Mouse (Mus musculus) gastrocnemius, adult 18-20 months (tissue): ENCODE results near the gene Fkbp5. TPM values are rescaled to one million over a fixed set of nuclear protein-coding genes. Genes with fewer than 3 reads are reported as not detected.
"Not testable (repeated sequence)": the region's sequence is repeated elsewhere in the genome, so short reads cannot be mapped to it uniquely, and the experiment has no call there.

Experiments used
- DNase-seq: peaks from one replicate; pipeline ENCODE4 v3.0.0; 2021; ENCODE audit warnings: low spot score
- total RNA-seq, 2 experiments: library from RNA; stranded (reverse); gene quantifications; 2 replicates each; pipeline ENCODE4 v1.2.3; 2021

Fkbp5 gene
- total RNA-seq, 2 experiments from 2014 or later = 54.0 to 92.7 TPM

GRCm38 (mm10) chr17:28380255-28380654 is 137.1 kb downstream of the Fkbp5 start:
- no peak for DNase-seq

DNA sequence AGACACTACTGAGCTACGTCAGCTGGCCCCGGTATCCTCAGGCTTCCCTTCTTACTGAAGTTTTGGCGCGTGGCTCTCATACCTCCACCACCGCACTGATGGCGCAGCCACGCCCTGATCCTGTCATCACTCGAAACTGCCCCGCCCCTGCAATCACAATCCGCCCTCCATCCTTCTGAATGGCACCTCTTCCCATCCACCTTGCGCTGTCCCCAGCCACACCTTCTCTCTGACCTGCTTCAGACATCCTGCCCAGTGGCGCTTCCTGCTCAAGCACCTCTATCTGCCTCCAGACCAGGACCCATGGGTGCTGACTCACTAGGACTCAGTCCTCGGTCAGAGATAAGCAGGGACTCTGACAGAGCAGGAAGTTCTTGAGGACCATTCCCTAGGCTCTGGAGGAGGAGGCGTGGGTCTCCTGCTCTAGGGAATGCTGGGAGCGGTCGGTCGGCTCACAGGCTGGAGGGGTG is 141.7 kb downstream of the Fkbp5 start:
- no peak for DNase-seq

DNA sequence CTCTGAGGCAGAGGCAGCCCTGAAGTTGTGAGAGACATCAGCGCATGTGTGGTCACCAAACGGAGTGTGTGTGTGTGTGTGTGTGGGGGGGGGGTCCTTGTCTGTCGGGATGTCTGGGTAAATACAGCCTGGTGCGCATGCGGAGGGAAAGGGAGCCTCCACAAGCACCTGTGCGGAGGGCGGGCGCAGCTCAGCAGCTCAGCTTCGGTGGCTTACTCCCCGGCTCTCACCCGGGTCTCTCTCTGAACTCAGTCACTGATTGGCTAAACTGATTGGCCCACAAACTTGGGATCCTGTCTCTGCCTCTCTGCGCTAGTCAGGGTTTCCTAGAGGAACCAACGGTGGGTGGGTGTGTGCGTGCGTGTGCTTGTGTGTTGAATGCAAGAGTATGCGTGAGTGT is 142.8 kb downstream of the Fkbp5 start:
- DNase-seq = no peak

DNA sequence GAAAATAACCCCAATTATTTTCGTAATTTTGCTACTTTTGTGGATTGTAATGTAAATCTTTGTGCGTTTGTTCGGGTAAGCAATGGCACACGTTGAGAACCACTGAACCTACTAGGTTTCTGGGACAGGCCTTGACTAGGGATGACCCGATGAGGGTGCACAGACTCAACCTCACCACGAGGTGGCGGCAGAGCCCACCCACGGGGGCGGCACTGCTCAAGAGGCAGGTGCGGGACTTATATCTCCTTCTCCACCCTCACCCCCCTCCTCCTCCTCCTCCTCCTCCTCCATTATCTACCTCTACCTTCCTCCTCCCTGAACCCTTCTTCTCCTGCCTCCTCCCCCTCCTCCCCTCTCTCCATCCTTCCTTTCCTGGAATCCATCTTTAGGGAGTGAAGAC is 143.5 kb downstream of the Fkbp5 start:
- peak; percentile 53 for DNase-seq

DNA sequence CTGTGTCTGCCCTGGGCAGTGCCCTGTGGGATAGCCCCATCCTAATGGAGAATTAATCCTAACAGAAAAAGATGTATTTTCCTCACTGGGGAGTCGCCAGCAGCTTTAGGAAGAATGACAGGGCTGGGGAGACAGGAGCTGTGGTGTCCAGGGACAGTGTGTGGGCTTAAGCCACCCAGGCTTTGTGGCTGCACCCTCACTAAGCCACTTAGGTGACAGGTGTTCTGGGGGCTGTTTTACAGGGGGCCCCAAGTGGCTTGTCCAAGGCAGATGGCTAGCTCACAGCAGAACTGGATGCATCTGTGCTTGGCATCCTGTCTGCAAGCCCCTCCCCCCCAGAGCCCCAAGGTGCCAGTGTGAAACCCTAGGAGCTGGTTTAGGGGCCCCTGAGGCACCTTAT is 145.4 kb downstream of the Fkbp5 start:
- no peak for DNase-seq

- no peak for DNase-seq
Measured at GRCm38 (mm10) chr17:28371286-28371685, 146.0 kb downstream of the Fkbp5 start.

GRCm38 (mm10) chr17:28369056-28369455 is 148.3 kb downstream of the Fkbp5 start:
- no peak for DNase-seq

GRCm38 (mm10) chr17:28368449-28368848 is 148.9 kb downstream of the Fkbp5 start:
- DNase-seq = peak; percentile 83

DNA sequence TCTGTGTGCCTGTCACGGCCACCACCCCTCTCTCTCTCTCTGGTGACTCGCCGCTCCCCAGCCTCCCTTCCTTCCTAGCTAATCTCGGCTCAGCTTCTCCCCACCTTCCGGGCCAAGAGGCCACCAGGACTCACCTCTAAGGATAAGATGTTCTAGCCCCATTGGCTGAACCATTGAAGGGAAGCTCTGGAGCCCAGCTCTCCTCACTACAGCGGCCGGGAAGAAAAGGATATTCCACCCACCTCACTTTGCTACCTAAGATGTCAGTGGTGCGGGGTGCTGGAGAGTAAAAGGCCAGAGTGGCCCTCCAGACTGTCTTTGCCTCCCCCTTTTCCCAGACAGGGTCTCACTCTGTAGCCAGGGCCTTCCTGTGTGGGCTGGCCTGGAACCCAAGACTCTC is 152.2 kb downstream of the Fkbp5 start, which contains the start of gene Tulp1:
Gene Tulp1 (minus strand): TSS at position 101 of the 400 bp plus-strand sequence.
- DNase-seq = no peak

DNA sequence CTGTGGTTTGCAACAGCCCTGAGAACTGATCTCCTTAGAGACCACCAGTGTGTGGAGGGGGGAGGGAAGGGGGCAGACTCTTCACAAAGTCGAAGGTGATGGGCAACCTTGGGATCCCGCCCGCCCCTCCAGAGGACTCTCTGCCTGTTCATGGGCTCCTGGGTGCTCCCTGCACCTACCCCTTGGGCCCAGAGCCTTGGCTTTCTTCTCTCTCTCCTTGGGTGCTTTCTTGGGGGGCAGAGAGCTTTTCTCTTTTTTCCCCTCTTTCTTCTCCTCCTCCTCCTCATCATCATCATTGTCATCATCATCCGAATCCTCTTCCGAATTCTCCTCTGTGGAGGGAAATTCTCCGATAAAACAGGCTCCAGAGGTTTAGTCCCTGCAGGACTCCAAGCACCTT is 153.8 kb downstream of the Fkbp5 start:
- no peak for DNase-seq

- no peak for DNase-seq
Measured at GRCm38 (mm10) chr17:28362653-28363292, 154.6 kb downstream of the Fkbp5 start.

DNA sequence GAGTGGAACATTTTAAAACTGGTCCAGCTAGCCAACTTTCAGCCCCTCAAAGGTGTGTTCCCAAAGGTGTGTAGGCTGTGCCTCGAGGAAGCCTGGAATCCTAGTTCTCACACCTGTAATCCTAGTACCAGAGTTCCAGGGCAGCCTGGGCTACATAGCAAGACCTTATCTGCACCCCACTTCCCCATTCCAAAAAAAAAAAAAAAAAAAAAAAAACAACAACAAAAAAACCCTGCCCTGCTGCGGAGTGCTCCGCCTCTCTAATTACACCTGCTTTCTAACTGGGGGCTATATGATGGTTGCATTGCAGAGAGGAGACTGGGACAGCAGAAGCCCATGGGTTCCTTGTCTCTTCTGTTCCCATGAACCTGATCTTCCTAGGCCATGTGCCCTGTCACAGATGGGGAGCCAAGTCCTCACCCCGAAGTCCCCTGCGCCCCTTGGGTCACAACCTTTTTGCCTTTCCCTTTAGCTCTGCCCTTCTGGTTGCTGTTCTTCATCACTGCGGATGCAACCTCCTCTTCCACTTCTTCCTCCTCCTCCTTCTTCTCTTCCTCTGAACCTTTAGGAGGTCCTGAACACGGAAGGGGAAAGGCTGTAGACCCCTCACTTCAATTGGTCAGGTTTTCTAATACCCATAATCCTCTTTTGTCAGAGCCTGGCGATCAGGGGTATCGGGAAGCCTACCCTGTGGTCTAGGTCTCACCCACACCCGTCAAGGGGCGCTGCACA is 155.2 kb downstream of the Fkbp5 start:
- DNase-seq = no peak

DNA sequence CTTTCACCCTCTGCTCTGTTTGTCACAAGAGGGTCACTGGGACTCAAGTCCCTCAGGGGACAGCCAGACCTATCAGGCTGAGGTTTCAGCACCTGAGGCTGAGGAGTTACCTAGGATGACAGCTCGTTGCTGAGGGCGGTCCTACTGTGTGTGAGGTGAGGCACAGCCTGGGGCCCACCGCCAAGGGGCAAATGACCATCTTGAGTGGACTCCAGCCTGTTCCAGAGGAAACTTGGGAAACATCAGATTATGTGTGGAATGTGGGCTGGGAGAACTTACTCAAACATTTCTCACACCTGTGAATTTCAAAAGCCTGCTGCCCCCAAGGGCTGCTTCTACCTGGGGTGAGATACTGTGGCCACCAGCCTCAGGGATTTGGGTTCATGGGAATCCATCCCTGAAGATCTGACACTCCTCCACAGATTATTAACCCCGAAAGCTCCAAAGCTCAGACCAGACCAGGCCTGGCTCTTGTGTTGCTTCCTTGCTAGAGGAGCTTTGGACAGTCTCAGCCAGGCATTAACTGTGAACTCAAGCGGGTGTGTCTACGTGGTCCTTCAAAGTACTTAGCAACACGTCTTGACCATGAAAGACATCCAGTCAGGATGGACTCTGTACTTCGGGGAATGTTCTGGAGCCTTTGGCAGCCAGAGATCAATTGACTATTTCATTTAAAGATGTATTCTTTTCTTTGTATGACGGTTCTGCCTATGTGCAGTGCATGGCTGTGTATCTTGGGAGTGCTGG is 156.6 kb downstream of the Fkbp5 start:
- DNase-seq = no peak

GRCm38 (mm10) chr17:28358576-28359261 is 158.6 kb downstream of the Fkbp5 start:
- DNase-seq = not testable (repeated sequence)

DNA sequence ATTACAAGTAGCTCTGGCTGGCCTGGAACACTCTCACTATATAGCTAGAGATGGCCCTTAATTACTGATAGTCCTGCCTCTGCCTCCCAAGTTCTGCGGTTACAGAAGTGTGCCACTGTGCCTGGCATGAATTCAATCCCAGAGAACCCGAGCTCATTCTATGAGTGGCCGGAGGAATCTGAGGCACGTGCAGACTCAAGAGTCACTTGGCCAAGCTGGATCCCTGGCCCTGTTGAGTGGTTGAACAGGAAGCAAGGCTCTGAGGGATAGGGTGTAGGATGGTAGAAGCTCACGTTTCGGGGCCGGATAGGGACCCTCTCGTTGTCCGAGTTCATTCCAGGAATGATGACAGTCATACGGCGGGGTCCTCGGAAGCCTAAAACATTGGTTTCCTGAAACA is 161.5 kb downstream of the Fkbp5 start:
- no peak for DNase-seq

DNA sequence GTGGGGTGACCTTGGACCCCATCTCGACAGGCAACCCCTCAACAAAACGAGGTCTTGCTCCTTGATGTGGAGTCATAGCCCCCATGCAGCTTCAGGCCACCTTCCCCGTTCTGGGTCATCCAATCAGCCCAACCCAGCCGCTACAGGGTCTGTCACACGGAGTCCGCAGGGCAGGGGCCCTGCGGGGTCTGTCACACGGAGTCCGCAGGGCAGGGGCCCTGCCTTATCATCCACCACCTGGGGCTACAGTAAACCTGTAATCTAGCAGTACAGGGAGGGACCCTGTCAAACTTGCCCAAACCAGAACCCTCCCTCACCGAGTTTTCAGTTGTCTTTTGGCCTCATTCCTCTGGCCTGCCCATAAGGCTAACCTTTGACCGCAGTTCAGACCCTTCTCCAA is 165.3 kb downstream of the Fkbp5 start:
- no peak for DNase-seq

DNA sequence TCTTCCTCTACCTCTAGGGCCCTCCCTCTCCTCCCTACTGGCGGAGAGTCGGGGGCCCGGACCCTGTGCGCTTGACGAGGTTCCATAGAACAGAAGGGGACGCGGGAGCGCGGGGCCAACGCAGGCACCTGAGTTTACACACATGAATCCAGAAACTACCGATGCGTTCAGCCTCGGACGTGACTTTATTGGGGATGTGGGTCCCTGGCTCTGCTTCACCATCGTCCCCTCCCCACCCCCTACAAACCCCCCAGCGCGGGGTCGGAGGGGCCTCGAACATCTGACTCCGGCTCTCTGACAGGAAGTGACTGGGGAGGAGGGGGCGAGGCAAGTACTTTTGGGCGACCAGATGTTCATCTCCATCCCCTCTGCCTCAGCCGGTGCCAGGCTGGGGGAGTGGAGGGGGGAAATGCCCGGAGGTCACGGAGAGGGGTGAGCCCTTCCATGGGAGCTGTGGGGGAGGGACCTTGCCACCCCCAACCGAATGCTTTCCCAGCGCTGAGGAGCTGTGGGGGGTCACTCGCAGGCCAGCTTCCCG is 165.9 kb downstream of the Fkbp5 start:
- no peak for DNase-seq

DNA sequence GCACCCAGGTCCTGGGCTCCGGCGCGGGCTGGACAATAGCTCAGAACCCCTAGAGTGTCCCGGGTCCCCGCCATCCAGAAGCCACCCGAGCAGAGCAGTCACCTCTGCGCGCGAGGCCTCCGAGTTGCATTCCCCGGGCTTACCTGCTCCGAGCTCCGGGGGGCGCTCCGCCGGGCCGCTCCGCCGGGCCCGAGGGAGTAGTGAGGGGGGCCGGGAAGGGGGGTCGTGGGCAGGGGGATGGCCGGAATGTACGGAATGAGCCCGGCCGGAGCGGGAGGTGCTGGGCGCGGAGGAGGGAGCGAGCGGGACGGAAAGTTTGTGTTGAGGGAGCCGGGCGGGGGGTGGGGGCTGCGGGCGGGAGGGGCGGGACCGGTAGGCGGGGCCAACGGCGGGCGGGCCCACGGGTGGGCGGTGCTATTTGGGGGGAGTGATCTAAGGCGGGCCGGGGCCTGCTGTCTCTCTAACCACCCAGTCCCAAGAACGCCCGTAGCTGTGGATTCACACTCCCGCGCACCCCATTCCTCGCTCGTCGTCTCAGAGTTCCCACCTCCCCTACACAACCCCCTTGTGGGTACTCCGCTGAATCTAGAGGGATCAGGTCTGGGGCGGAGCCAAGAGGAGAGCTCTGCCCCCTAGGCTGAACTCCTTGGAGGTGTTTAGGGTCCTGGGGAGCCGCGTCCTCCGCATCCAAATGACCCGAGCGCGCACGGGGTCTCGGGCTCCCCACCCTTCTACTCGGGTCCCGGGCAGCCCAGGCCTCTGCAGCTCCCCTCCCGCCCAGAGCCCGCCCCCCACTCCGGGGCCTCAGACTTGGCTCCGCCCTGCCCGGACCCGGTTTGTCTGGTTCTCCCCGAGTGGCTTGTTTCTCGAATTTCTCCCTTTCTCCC is 166.6 kb downstream of the Fkbp5 start, which contains the start of gene Tead3:
Gene Tead3 (minus strand): TSS at position 352 of the 887 bp plus-strand sequence.
- DNase-seq = peak; percentile 77

GRCm38 (mm10) chr17:28349901-28350465 is 167.3 kb downstream of the Fkbp5 start:
- peak; percentile 28 for DNase-seq
